Mouse (Mus musculus): ENCODE measurements at regions not wholly inside any gene's neighbourhood (a gene's known extent, or its start where the extent isn't known, plus 50 kb on each side); places are given as distances from the start of the nearest gene placed in this dataset.
"Not testable (repeated sequence)": the region's sequence is repeated elsewhere in the genome, so short reads cannot be mapped to it uniquely, and the experiment has no call there.

DNA sequence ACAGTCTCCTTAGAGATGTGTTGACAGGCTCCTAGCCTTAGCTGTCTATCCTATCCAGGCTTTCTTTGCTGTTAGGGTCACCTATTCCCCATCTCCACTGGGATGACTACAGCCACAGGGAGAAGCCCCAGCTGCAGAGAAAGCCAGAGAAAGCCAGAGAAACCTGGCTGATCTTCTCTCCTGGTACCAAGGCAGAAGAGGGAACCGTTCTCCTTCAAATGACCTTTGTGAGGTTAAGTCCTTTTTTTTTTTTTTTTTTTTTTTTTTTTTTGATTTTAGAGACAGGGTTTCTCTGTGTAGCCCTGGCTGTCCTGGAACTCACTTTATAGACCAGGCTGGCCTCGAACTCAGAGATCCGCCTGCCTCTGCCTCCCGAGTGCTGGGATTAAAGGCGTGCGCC is 91.1 kb upstream of the Gm9887 start:
- not testable (repeated sequence) for TF ChIP-seq CTCF (conservative IDR thresholded peaks at IDR 0.05; ENCODE audit: low read length); NANOG (IDR thresholded peaks at IDR 0.05; ENCODE audit: borderline replicate concordance, low read length); POU5F1 (IDR thresholded peaks at IDR 0.05; ENCODE audit: borderline replicate concordance, low read length)

Measured in E14TG2a.4 (cell line).